Mouse (Mus musculus): ENCODE data around the gene Baz2b. TPM values are rescaled to one million over a fixed set of nuclear protein-coding genes. Genes with fewer than 3 reads are reported as not detected.

Gene Baz2b
- polyA plus RNA-seq, 1 experiment = 15.0 TPM

DNA sequence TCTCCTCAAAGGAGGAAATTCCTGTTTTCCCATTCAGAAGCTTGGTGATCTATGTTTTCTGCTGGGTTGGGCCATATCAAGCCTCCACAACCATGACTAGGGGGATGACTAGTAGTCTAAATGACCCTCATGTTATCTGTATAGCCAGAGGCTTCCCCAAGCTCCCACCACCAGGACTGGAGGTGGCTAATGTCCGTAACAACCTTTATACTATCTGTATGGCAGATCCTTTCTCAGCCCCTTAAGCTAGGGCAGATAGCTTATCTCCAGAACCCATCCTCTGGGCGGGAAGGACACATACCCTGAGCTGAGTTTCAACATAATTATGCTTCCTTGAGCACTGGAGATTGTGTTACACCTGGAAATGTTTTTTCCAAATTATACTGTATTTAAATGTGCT is 45.9 kb downstream of the Baz2b start:
- Histone ChIP-seq H3K27me3 (replicated peaks; ENCODE audit: control insufficient read depth, insufficient read depth, low read length) (no peaks in the 10 kb centered on the region), H3K36me3 (ENCODE audit: control insufficient read depth, insufficient read depth, low read length) (no peaks in the 10 kb centered on the region), H3K27ac (ENCODE audit: insufficient read depth, low read depth, low read length) (no peak overlapping the region), H3K4me3 (ENCODE audit: insufficient read depth, low read depth, low read length) (no peak overlapping the region), H3K4me1 (ENCODE audit: control insufficient read depth, insufficient read depth, low read length) (no peaks in the 10 kb centered on the region)
- no peak for DNase-seq
- no peak for TF ChIP-seq POLR2A (IDR thresholded peaks at IDR 0.05; ENCODE audit: low read depth, low read length)
- no peak for TF ChIP-seq CTCF (conservative IDR thresholded peaks at IDR 0.05; ENCODE audit: insufficient read depth, insufficient read length, low read depth, low read length)
- WGBS = 92% methylated on average over 2 of the region's 2 CpGs

DNA sequence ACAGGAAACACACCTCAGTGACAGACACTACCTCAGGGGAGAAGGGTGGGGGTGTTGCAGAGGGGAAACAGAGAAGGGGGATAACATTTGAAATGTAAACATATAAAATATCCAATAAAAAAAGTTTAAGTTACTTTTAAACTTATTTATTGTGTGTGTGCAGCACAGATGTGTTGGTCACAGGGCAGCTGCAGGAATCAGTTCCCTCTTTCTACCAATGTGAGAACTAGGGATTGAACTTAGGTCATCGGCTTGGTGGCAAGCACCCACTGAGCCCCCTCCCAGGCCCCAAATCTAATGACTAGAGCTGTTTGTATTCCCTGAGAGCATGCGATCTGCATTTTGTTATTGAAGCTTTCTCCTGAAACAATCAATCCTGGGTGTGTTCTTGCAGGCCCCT is 57.2 kb downstream of the Baz2b start:
- Histone ChIP-seq H3K27ac (ENCODE audit: insufficient read depth, low read depth, low read length) (no peak overlapping the region), H3K27me3 (replicated peaks; ENCODE audit: control insufficient read depth, insufficient read depth, low read length) (no peaks in the 10 kb centered on the region), H3K36me3 (ENCODE audit: control insufficient read depth, insufficient read depth, low read length) (no peaks in the 10 kb centered on the region), H3K4me3 (ENCODE audit: insufficient read depth, low read depth, low read length) (no peak overlapping the region), H3K4me1 (ENCODE audit: control insufficient read depth, insufficient read depth, low read length) (no peaks in the 10 kb centered on the region)
- TF ChIP-seq POLR2A (IDR thresholded peaks at IDR 0.05; ENCODE audit: low read depth, low read length) (no peak), CTCF (conservative IDR thresholded peaks at IDR 0.05; ENCODE audit: insufficient read depth, insufficient read length, low read depth, low read length) (no peak)
- no peak for DNase-seq
- WGBS = 96% methylated on average over 2 of the region's 2 CpGs

- WGBS = 90% methylated on average over 5 of the region's 5 CpGs
- no peak for DNase-seq
- Histone ChIP-seq H3K27me3 (replicated peaks; ENCODE audit: control insufficient read depth, insufficient read depth, low read length) (no peaks in the 10 kb centered on the region), H3K27ac (ENCODE audit: insufficient read depth, low read depth, low read length) (no peak overlapping the region), H3K4me3 (ENCODE audit: insufficient read depth, low read depth, low read length) (no peak overlapping the region), H3K4me1 (ENCODE audit: control insufficient read depth, insufficient read depth, low read length) (no peaks in the 10 kb centered on the region), H3K36me3 (ENCODE audit: control insufficient read depth, insufficient read depth, low read length) (no peaks in the 10 kb centered on the region)
- TF ChIP-seq POLR2A (IDR thresholded peaks at IDR 0.05; ENCODE audit: low read depth, low read length) (no peak), CTCF (conservative IDR thresholded peaks at IDR 0.05; ENCODE audit: insufficient read depth, insufficient read length, low read depth, low read length) (no peak)
Measured at GRCm38 (mm10) chr2:60148651-60149050, 61.0 kb downstream of the Baz2b start.

GRCm38 (mm10) chr2:60147428-60147827 is 62.2 kb downstream of the Baz2b start:
- Histone ChIP-seq H3K4me1 (ENCODE audit: control insufficient read depth, insufficient read depth, low read length) (no peaks in the 10 kb centered on the region), H3K27ac (ENCODE audit: insufficient read depth, low read depth, low read length) (no peak overlapping the region), H3K27me3 (replicated peaks; ENCODE audit: control insufficient read depth, insufficient read depth, low read length) (no peaks in the 10 kb centered on the region), H3K4me3 (ENCODE audit: insufficient read depth, low read depth, low read length) (no peak overlapping the region), H3K36me3 (ENCODE audit: control insufficient read depth, insufficient read depth, low read length) (no peaks in the 10 kb centered on the region)
- 70% methylated on average over 3 of the region's 3 CpGs for WGBS
- TF ChIP-seq POLR2A (IDR thresholded peaks at IDR 0.05; ENCODE audit: low read depth, low read length) (no peak), CTCF (conservative IDR thresholded peaks at IDR 0.05; ENCODE audit: insufficient read depth, insufficient read length, low read depth, low read length) (no peak)
- DNase-seq = no peak

- no peaks in the 10 kb centered on the region for H3K27me3 ChIP-seq (replicated peaks; ENCODE audit: control insufficient read depth, insufficient read depth, low read length)
- H3K27ac ChIP-seq (ENCODE audit: insufficient read depth, low read depth, low read length) = no peak overlapping the region
- peak; percentile 33 for DNase-seq
- no peak for TF ChIP-seq CTCF (conservative IDR thresholded peaks at IDR 0.05; ENCODE audit: insufficient read depth, insufficient read length, low read depth, low read length)
- TF ChIP-seq POLR2A (IDR thresholded peaks at IDR 0.05; ENCODE audit: low read depth, low read length) = no peak
- no peaks in the 10 kb centered on the region for H3K4me1 ChIP-seq (ENCODE audit: control insufficient read depth, insufficient read depth, low read length)
- 74% methylated on average over 6 of the region's 6 CpGs for WGBS
- H3K4me3 ChIP-seq (ENCODE audit: insufficient read depth, low read depth, low read length) = no peak overlapping the region
- H3K36me3 ChIP-seq (ENCODE audit: control insufficient read depth, insufficient read depth, low read length) = no peaks in the 10 kb centered on the region
Measured at GRCm38 (mm10) chr2:60145742-60146141, 63.9 kb downstream of the Baz2b start.

GRCm38 (mm10) chr2:60143383-60143782 is 66.3 kb downstream of the Baz2b start:
- H3K27ac ChIP-seq (ENCODE audit: insufficient read depth, low read depth, low read length) = no peak overlapping the region
- H3K27me3 ChIP-seq (replicated peaks; ENCODE audit: control insufficient read depth, insufficient read depth, low read length) = no peaks in the 10 kb centered on the region
- no peaks in the 10 kb centered on the region for H3K36me3 ChIP-seq (ENCODE audit: control insufficient read depth, insufficient read depth, low read length)
- 79% methylated on average over 5 of the region's 5 CpGs for WGBS
- no peaks in the 10 kb centered on the region for H3K4me1 ChIP-seq (ENCODE audit: control insufficient read depth, insufficient read depth, low read length)
- no peak for TF ChIP-seq CTCF (conservative IDR thresholded peaks at IDR 0.05; ENCODE audit: insufficient read depth, insufficient read length, low read depth, low read length)
- TF ChIP-seq POLR2A (IDR thresholded peaks at IDR 0.05; ENCODE audit: low read depth, low read length) = no peak
- no peak for DNase-seq
- no peak overlapping the region for H3K4me3 ChIP-seq (ENCODE audit: insufficient read depth, low read depth, low read length)

DNA sequence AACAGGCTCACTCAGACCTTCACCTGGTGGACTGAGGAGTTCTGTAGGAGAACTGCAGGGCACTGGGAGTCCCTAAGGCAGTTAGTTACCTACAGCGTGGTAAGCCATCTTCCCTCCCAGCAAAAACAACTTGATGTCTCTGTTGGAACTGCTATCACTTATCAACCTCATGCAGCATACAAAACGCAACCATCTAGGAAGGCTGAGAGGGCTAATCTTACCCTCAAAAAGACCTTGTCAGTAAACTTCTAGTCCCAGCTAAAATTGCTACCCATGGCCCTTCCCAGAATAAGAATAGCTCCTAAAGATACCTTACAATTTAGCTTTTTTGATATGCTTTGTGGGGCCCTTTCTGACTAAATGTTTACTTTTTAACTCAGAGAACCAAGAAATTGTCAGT is 67.4 kb downstream of the Baz2b start:
- WGBS = 95% methylated on average over 2 of the region's 2 CpGs
- no peaks in the 10 kb centered on the region for H3K36me3 ChIP-seq (ENCODE audit: control insufficient read depth, insufficient read depth, low read length)
- TF ChIP-seq POLR2A (IDR thresholded peaks at IDR 0.05; ENCODE audit: low read depth, low read length) (no peak), CTCF (conservative IDR thresholded peaks at IDR 0.05; ENCODE audit: insufficient read depth, insufficient read length, low read depth, low read length) (no peak)

DNA sequence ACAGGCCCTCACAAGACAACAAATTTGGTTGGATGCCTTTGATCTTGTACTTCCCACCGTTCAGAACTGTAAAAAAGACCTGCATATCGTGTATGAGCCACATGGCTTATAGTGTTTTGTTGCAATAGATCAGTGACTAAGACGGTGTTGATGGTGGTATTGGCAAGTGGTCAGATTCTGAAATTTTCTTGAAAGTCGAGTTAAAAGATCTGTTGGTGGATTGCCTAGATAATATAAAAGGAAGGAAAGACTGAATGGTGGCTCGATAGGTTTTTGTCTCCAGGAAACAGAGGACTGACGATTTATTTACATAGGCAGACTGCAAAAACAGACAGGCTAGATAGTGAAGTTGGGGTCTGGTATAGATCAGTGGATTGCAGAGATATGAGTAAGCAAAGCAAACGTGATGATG is 70.9 kb downstream of the Baz2b start:
- 63% methylated on average over 7 of the region's 7 CpGs for WGBS
- H3K4me1 ChIP-seq (ENCODE audit: control insufficient read depth, insufficient read depth, low read length) = no peaks in the 10 kb centered on the region
- H3K36me3 ChIP-seq (ENCODE audit: control insufficient read depth, insufficient read depth, low read length) = no peaks in the 10 kb centered on the region
- no peak overlapping the region for H3K27ac ChIP-seq (ENCODE audit: insufficient read depth, low read depth, low read length)
- no peak for TF ChIP-seq POLR2A (IDR thresholded peaks at IDR 0.05; ENCODE audit: low read depth, low read length)
- no peak for TF ChIP-seq CTCF (conservative IDR thresholded peaks at IDR 0.05; ENCODE audit: insufficient read depth, insufficient read length, low read depth, low read length)
- H3K27me3 ChIP-seq (replicated peaks; ENCODE audit: control insufficient read depth, insufficient read depth, low read length) = no peaks in the 10 kb centered on the region
- no peak overlapping the region for H3K4me3 ChIP-seq (ENCODE audit: insufficient read depth, low read depth, low read length)
- no peak for DNase-seq

More for the DNA sequence above, 67.4 kb downstream of the Baz2b start:
- H3K4me3 ChIP-seq (ENCODE audit: insufficient read depth, low read depth, low read length) = no peak overlapping the region
- no peak for DNase-seq
- H3K4me1 ChIP-seq (ENCODE audit: control insufficient read depth, insufficient read depth, low read length) = no peaks in the 10 kb centered on the region
- no peaks in the 10 kb centered on the region for H3K27me3 ChIP-seq (replicated peaks; ENCODE audit: control insufficient read depth, insufficient read depth, low read length)
- no peak overlapping the region for H3K27ac ChIP-seq (ENCODE audit: insufficient read depth, low read depth, low read length)
